ENCODE assay signal across 11 mouse cellular contexts in the genomic region with DNA sequence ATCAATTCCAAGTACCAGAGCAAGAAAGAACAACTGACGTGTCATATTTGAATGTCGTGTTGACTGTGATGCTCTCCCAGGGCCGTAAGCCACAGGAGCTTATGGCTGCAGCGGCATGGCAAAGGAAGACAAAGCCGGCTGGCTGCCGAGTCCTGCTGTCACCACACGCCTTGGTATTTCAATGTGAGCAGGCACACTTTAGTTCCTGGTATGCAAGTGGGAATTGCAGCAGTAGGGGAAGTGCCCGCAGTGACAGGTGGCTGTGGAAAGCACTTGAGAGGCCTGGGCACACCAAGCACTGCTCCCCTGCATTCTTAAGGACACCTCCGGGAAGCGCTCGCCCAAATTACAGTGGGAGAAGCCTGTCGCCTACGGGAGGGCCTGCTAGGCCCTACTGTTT. TPM values are rescaled to one million over a fixed set of nuclear protein-coding genes. Genes with fewer than 3 reads are reported as not detected.
A peak's percentile ranks its signal among the peaks of the same experiment; 100 is the strongest.
DNase-seq lines count a peak whose midpoint lies in the region; ATAC-seq and TF ChIP-seq lines count a peak whose summit lies in the region.
"Had no signal": no experiment of that assay in that cellular context is flagged by ENCODE, and none has a peak within 500 bp of the region (broad histone marks: within the 10 kb centered on the region; RNA-seq: fewer than 3 reads in every experiment).

No protein-coding gene starts in this region.

- H3K36me3 ChIP-seq in heart, postnatal 0 days (replicated peaks; ENCODE audit: control insufficient read depth, insufficient read depth, low read length): peaks cover 35% of the 10 kb centered on the region
- peaks cover 21% of the 10 kb centered on the region for H3K36me3 ChIP-seq in lung, embryonic 16.5 days (ENCODE audit: control insufficient read depth, insufficient read depth, low read length)
- H3K36me3 ChIP-seq in liver, postnatal 0 days (replicated peaks; ENCODE audit: insufficient read depth, low read length): peaks cover 12% of the 10 kb centered on the region

- H3K4me3 ChIP-seq in heart, postnatal 0 days (ENCODE audit: low read depth, low read length): no peak overlapping the region
- H3K4me3 ChIP-seq in lung, embryonic 16.5 days (ENCODE audit: low read length): no peak overlapping the region
- no peak overlapping the region for H3K4me3 ChIP-seq in liver, postnatal 0 days (ENCODE audit: low read depth, low read length)
- H3K4me3 ChIP-seq: embryonic facial prominence, embryonic 13.5 days; limb, embryonic 15.5 days had no signal

- WGBS in heart, postnatal 0 days: 48% methylated on average over 13 of the region's 13 CpGs
- 68% methylated on average over 13 of the region's 13 CpGs for WGBS in lung, embryonic 16.5 days
- WGBS in liver, postnatal 0 days (ENCODE audit: insufficient replicate concordance): 84% methylated on average over 13 of the region's 13 CpGs

- TF ChIP-seq CTCF in heart, postnatal 0 days (IDR thresholded peaks at IDR 0.05; ENCODE audit: low read depth): no peak
- no peak for TF ChIP-seq CTCF in liver, postnatal 0 days (IDR thresholded peaks at IDR 0.05; ENCODE audit: low read depth)

- H3K4me2 ChIP-seq in heart, postnatal 0 days (ENCODE audit: low read depth, low read length): no peak overlapping the region
- H3K4me2 ChIP-seq in lung, embryonic 16.5 days (ENCODE audit: low read depth, low read length): no peak overlapping the region
- H3K4me2 ChIP-seq in liver, postnatal 0 days (ENCODE audit: low read depth, low read length): no peak overlapping the region
- H3K4me2 ChIP-seq: embryonic facial prominence, embryonic 13.5 days; hindbrain, embryonic 14.5 days; limb, embryonic 15.5 days had no signal

- H3K9ac ChIP-seq in heart, postnatal 0 days (replicated peaks; ENCODE audit: low read depth, low read length): no peak overlapping the region
- H3K9ac ChIP-seq in lung, embryonic 16.5 days (ENCODE audit: low read length): no peak overlapping the region
- no peak overlapping the region for H3K9ac ChIP-seq in liver, postnatal 0 days (replicated peaks)
- H3K9ac ChIP-seq: embryonic facial prominence, embryonic 13.5 days; hindbrain, embryonic 14.5 days; limb, embryonic 15.5 days had no signal

- H3K9me3 ChIP-seq in heart, postnatal 0 days (replicated peaks; ENCODE audit: control insufficient read depth, low read length): no peaks in the 10 kb centered on the region
- no peaks in the 10 kb centered on the region for H3K9me3 ChIP-seq in lung, embryonic 16.5 days (ENCODE audit: control insufficient read depth, low read length)
- no peaks in the 10 kb centered on the region for H3K9me3 ChIP-seq in liver, postnatal 0 days (ENCODE audit: low read length)
- H3K9me3 ChIP-seq: embryonic facial prominence, embryonic 13.5 days; limb, embryonic 15.5 days had no signal

- no peak overlapping the region for H3K27ac ChIP-seq in heart, postnatal 0 days (ENCODE audit: low read depth)
- no peak overlapping the region for H3K27ac ChIP-seq in lung, embryonic 16.5 days (ENCODE audit: low read length)
- H3K27ac ChIP-seq in liver, postnatal 0 days (ENCODE audit: low read depth): no peak overlapping the region
- H3K27ac ChIP-seq: embryonic facial prominence, embryonic 13.5 days; hindbrain, embryonic 14.5 days; kidney, postnatal 0 days; limb, embryonic 15.5 days had no signal

- no peak for TF ChIP-seq EP300 in heart, postnatal 0 days (IDR thresholded peaks at IDR 0.05; ENCODE audit: low read depth)
- no peak for TF ChIP-seq EP300 in liver, postnatal 0 days (IDR thresholded peaks at IDR 0.05; ENCODE audit: low read depth)

- H3K4me1 ChIP-seq in heart, postnatal 0 days (ENCODE audit: control insufficient read depth, insufficient read depth): no peaks in the 10 kb centered on the region
- no peaks in the 10 kb centered on the region for H3K4me1 ChIP-seq in lung, embryonic 16.5 days (replicated peaks; ENCODE audit: control insufficient read depth, insufficient read depth, low read length)
- H3K4me1 ChIP-seq in liver, postnatal 0 days (ENCODE audit: insufficient read depth): no peaks in the 10 kb centered on the region
- H3K4me1 ChIP-seq: embryonic facial prominence, embryonic 13.5 days; limb, embryonic 15.5 days had no signal

- ATAC-seq in heart, postnatal 0 days (ENCODE audit: insufficient read depth, low read depth): peak; percentile 41; the same call in 1 of the 2 replicates
- ATAC-seq in lung, embryonic 16.5 days (ENCODE audit: low read depth): peak; percentile 68; the same call in 1 of the 2 replicates
- no peak for ATAC-seq in liver, postnatal 0 days

- H3K27me3 ChIP-seq in heart, postnatal 0 days (ENCODE audit: control insufficient read depth, insufficient read depth, low read length): no peaks in the 10 kb centered on the region
- H3K27me3 ChIP-seq in lung, embryonic 16.5 days (ENCODE audit: control insufficient read depth, insufficient read depth, low read depth, low read length): no peaks in the 10 kb centered on the region
- no peaks in the 10 kb centered on the region for H3K27me3 ChIP-seq in liver, postnatal 0 days (ENCODE audit: insufficient read depth, low read length)
- H3K27me3 ChIP-seq: embryonic facial prominence, embryonic 13.5 days; limb, embryonic 15.5 days had no signal

- DNase-seq in heart, postnatal 0 days (ENCODE audit: low spot score): peak; percentile 46
- no peak for DNase-seq in heart, adult 9 months (ENCODE audit: low spot score in 2 of 2)
- peak; percentile 60 for DNase-seq in cerebellum, adult 11-12 months
- peak; percentile 64 for DNase-seq in cerebellum, adult 9-11 months
- no peak for DNase-seq in liver, postnatal 0 days
- DNase-seq in ovary, postnatal 36 days (ENCODE audit: low spot score): no peak

RNA-seq across cellular contexts. Expression of a gene that starts 41.9 kb away (rescaled TPM):
- total RNA-seq in heart, postnatal 0 days (2014; rRNA removed; ENCODE audit: low replicate concordance): 0.08 TPM in 1 of 2 replicates, not detected in the other
- polyA plus RNA-seq in heart, postnatal 0 days (2015; fragmentation: Nextera tagmentation; extraction: Ambion mirVana): 0.05 and 0.10 TPM in 2 replicates
- 2.2 and 2.3 TPM in 2 replicates for polyA plus RNA-seq in lung, embryonic 16.5 days (2015; fragmentation: Nextera tagmentation; extraction: Ambion mirVana)
- 0.17 and 0.34 TPM in 2 replicates for polyA plus RNA-seq in liver, postnatal 0 days (2015; fragmentation: Nextera tagmentation; extraction: Ambion mirVana)

Comparison
In these comparisons a context has a peak if more than half of its experiments do, and no peak if none do; other contexts are left out.
1. DNase-seq: peak in heart, postnatal 0 days (single experiment), cerebellum, adult 11-12 months (single experiment) and cerebellum, adult 9-11 months (single experiment); none in heart, adult 9 months (0 of 2), liver, postnatal 0 days (single experiment) and ovary, postnatal 36 days (single experiment).